Mouse (Mus musculus) leukemia stem cell, adult 10-12 weeks (primary cell): ENCODE results near the gene Slc7a14. TPM values are rescaled to one million over a fixed set of nuclear protein-coding genes. Genes with fewer than 3 reads are reported as not detected.

Experiments
- polyA plus RNA-seq: library from polyadenylated mRNA; stranded (reverse); fragments of >175 nt; gene quantifications from 2 replicates; pipeline ENCODE4 v1.2.3, GENCODE M21; 2012; ENCODE audit warnings: low replicate concordance

The Slc7a14 gene
- polyA plus RNA-seq, result not detected in 2 replicates

DNA sequence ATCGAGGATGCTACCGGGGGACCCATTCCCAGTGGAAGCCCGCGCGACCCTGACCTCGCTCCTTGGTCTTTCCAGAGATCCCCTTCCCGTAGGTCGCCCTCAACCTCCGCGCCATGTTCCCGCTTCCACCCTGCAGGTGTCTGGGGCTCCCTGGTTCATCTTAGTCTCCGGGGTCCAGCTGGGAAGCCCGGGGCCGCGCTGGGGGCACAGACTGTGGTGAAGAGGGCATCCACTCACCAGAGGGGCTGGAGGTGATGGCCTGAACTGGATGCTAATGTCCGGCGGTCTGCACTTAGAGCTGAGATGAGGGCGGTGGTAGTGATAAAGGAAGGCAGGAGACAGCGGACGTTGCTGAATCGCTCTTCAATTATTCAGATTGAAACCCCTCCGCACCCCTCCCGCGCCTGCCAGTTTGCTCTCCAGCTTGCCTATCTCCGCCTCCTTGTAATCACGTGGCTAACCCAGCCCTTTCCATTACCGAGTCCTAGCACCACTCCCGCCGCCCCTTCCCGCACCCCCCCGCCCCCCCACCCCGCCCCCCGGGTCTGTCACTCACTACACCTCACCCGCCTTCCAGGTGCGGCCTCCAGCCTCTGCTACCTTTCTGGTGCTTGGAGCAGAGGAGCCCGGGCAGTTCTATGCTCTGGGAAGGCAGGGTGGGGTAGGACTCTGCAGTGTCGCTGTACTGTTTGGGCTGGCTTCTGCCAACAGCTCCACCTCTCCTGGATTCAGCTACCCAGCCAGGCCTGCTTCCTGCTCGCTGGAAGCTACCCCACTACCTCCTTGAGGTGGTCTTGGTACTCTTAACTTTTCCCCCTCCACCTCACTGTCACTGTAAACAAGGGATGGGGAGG lies at the start of gene Slc7a14:
Slc7a14 (minus strand) TSS at position 445 of the 854 bp plus-strand sequence.

Other genes with a start within 250 kb of the Slc7a14 start
- gene Skil, start 215.3 kb downstream of the Slc7a14 start, polyA plus RNA-seq, result 0.21 and 1.9 TPM in 2 replicates
- gene Cldn11, start 160.5 kb downstream of the Slc7a14 start, polyA plus RNA-seq, result not detected in 2 replicates